Mouse (Mus musculus) MEL (cell line): Measurements from ENCODE around the gene Slc19a2.

ENCODE experiments used
- CTCF ChIP-seq, 3 experiments: IDR thresholded peaks in 2 of 3; conservative IDR thresholded peaks in 1 of 3; 2 replicates each; pipeline ENCODE4 v1.5.1; 2011 to 2012; ENCODE audit warnings: low read length in 3 of 3, low read depth in 2 of 3, mild to moderate bottlenecking in 2 of 3, improper control_type of control experiment in 1 of 3, inconsistent platforms in 1 of 3, mixed read lengths in 1 of 3, moderate library complexity in 1 of 3; ENCODE audit not compliant: control insufficient read depth in 1 of 3, insufficient read depth in 1 of 3, poor library complexity in 1 of 3, severe bottlenecking in 1 of 3
- MAX ChIP-seq: IDR thresholded peaks from 2 replicates; pipeline ENCODE4 v1.6.1; 2011; ENCODE audit warnings: low read length, improper control_type of control experiment
- MXI1 ChIP-seq: IDR thresholded peaks from 2 replicates; pipeline ENCODE4 v1.6.1; 2011; ENCODE audit warnings: mild to moderate bottlenecking, low read depth, low read length, improper control_type of control experiment
- NELFE ChIP-seq: IDR thresholded peaks from 2 replicates; pipeline ENCODE4 v1.6.1; 2011; ENCODE audit warnings: low read depth, low read length, improper control_type of control experiment
- NRF1 ChIP-seq: IDR thresholded peaks from 2 replicates; pipeline ENCODE4 v1.6.1; 2014; ENCODE audit warnings: low read depth, mild to moderate bottlenecking, inconsistent platforms, low read length, improper control_type of control experiment, moderate library complexity; ENCODE audit not compliant: poor library complexity, insufficient read depth, severe bottlenecking
- SMC3 ChIP-seq: IDR thresholded peaks from 2 replicates; pipeline ENCODE4 v1.6.1; 2011; ENCODE audit warnings: low read depth, low read length, improper control_type of control experiment
- USF1 ChIP-seq: IDR thresholded peaks from 2 replicates; pipeline ENCODE4 v1.6.1; 2014; ENCODE audit warnings: low read depth, mild to moderate bottlenecking, inconsistent platforms, low read length, improper control_type of control experiment, moderate library complexity
- ZMIZ1 ChIP-seq: IDR thresholded peaks from 2 replicates; pipeline ENCODE4 v1.6.1; 2012; ENCODE audit warnings: low read depth, mild to moderate bottlenecking, inconsistent platforms, low read length, improper control_type of control experiment, moderate library complexity

GRCm38 (mm10) chr1:164307922-164308321 is 59.1 kb downstream of the Slc19a2 start:
- no peak for TF ChIP-seq CTCF (IDR thresholded peaks at IDR 0.05 in 2 of 3, conservative IDR thresholded peaks at IDR 0.05 in 1 of 3; ENCODE audit: control insufficient read depth in 1 of 3, insufficient read depth in 1 of 3, low read depth in 2 of 3, low read length in 3 of 3, poor library complexity in 1 of 3, severe bottlenecking in 1 of 3)
- no peak for TF ChIP-seq NELFE
- TF ChIP-seq MXI1 = no peak; the same call in 1 of the 2 replicates
- TF ChIP-seq NRF1 = no peak
- no peak for TF ChIP-seq ZMIZ1
- no peak for TF ChIP-seq USF1
- TF ChIP-seq MAX = no peak
- TF ChIP-seq SMC3 = no peak
